Mouse (Mus musculus) frontal cortex, postnatal 36 days (tissue): ENCODE data around the gene Zzz3.
"Not testable (repeated sequence)": the region's sequence is repeated elsewhere in the genome, so short reads cannot be mapped to it uniquely, and the experiment has no call there.

Experiments used
- DNase-seq, 2 experiments: peaks; one replicate each; pipeline ENCODE4 v3.0.0; 2022; ENCODE audit warnings: low spot score in 2 of 2

Zzz3 gene

DNA sequence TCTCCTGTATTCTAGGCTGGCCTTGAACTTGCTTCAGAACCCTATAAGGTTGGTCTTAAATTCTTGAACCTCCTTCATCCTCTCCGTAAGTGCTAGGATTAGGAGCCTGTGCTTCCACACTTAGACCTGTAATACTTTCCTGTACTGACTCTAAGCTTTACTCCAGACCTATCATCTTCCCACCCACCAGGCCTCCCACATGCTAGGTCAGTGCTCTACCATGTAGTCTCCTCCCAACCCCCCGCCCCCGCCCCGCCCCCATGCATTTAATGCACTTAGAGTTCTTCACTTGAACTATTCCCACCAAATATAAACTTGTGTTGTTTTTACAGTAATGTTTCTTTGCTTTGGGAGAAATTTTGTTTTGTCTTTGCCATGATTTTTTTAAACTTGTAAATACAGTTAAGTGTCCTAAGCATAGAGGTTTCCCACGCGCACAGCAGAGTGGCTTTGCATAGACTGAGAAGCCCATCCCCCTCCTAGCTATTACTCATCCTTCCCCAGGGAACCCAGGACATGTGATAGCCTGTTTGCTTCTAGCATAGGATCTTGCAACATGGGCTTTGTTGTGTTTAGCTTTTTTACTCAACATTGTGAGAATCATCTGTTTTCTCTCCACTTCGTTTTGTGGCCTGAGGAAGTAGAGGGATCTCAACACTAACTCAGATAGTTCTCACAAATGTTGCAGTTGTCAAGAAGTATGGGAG lies 6.8 kb downstream of the Zzz3 start:
- no peak for DNase-seq

DNA sequence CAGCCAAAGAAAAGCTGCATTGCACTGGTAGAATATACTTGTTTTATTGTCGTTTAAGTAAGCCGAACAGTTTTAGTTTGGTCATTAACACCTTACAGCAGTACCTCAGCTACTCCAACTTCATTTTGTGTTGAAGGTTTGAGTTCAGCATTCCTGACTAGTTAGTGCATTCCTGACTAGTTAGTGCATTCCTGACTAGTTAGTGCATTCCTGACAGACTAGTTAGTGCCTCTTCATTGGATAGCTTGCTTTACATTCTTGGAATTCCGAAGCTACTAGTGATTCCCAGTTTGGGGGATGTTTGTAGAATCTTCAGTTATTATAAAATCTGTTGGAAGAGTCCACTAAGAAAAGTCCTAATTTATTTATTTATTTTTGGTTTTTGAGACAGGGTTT lies 7.4 kb downstream of the Zzz3 start:
- DNase-seq, result no peak

DNA sequence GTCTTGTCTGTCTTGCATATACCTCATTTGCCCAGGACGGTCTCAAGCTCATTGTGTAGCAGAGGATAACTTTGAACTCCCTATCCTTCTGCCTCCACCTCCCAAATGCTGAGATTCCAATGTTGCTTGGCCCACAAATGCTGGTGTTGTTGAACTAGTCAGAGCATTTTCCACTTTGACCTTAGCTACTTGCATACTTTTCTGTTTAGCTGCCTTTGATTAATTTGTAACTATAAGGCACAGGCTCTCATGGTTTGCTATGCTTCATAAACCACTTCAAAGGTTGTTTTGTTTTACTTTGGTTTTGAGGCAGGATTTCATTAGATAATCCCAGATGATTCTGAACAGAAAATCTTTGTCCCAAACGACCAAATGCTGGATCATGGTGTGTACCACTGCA lies 8.6 kb downstream of the Zzz3 start:
- no peak for DNase-seq

DNA sequence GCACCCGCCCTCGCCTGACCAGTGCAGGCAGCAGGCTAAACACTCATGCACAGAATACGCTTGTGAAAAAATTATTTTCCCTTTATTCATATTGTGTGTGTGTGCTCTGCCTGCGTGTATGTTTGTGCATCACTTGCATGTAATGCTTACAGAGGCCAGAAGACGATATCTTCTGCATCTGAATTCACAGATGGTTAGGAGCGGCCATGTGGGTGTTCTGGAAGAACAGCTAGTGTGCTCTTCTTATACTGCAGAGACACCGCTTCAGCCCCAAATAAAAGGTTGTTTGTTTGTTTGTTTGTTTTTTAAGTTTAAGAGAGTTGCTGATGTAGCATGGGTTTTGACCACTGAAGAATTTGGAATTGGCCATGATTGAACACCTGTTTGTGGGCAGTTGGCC lies 10.1 kb downstream of the Zzz3 start:
- peak in 1 of 2 experiments; percentile 33 for DNase-seq

DNA sequence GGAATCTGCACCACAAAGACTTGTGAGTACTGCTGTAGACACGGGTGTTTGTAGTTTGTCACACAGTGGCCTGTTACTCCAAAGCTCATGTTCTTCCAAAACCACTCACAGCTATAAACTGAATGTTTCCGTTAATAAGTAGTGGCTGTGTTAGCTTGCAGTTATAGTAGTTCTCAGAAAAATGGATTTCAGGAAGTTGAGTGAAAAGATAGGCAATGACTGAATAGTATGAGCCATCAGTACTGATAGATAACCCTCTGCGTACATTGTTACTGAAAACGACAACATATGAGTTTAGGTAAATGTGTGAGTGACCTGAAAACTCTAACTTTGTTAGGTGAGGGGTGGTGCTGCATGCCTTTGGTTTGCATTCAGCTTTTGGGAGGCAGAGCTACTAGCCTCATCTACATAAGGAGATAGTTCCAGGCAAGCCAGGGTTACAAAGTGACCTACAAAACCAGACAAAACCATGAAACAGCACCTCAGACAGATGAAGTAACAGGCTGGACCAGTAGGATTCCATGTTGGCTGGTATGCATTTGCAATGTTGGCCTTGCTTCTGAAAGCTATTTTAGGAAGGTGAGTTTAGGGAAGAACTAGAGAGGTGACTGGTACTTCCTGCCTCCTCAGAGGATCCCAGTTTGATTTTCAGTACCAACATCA lies 10.8 kb downstream of the Zzz3 start:
- no peak for DNase-seq

DNA sequence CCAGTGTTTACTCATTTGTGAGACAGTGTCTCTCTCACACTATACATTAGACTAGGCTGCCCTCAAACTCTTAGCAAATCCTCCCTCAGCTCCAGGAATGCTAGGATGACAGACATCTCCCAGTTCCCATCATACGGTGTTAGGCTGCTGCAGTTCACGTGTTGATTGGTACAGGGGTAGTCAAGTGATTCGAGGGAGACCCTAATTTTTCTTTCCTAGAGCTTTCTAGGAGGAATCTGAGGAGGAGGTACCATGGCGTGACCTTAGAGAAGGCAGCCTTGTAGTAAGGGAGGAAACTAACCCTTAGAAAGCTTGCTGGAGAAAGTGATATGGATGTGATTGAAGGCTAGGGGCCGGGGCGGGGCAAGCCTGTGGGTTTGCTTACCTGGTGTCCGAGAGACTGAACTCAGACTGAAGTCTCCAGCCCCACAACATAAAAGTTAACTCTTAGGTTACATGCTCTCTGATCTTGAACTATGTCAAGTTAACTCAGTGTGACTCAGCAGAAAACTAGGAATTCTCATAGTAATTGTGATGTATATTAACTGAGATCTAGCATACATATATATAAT lies 15.8 kb downstream of the Zzz3 start:
- no peak for DNase-seq

DNA sequence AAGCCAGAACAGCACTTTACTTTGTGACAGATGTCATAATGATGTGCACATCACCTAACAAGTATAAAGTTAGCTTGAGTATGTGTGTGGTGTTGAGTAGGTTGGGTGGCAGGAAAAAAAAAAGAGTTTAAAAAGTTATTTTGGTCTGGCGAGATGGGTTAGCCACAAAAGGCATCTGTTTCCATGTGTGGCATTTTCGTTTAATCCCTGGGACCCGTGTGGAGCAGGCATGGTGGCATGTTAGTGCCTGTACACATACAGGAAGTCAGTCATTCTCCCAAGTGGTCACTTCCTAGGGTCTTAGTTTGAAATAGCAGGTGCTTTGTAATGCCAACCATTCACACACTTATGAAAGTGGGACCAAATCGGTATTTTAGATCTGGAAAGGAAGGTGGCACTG lies 17.1 kb downstream of the Zzz3 start:
- no peak for DNase-seq

DNA sequence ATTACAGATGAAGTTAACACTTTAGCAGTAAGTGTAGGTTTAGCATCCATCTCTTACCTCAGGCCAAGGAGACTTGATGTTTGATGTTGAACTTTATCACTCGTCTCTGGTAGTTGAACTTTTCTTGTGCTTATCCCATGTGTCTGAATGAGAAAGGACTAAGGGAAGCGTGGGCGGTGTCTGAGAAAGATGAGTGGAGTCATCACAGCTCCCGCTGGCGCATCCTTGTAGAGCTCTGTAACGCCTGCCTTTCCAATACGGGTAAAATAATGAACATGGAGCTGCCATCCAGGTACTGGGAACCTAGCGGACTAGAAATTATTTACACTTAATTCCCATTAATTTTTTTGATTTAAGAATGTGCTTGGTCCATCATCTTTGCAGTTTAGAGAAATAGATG lies 33.7 kb downstream of the Zzz3 start:
- DNase-seq, result no peak

DNA sequence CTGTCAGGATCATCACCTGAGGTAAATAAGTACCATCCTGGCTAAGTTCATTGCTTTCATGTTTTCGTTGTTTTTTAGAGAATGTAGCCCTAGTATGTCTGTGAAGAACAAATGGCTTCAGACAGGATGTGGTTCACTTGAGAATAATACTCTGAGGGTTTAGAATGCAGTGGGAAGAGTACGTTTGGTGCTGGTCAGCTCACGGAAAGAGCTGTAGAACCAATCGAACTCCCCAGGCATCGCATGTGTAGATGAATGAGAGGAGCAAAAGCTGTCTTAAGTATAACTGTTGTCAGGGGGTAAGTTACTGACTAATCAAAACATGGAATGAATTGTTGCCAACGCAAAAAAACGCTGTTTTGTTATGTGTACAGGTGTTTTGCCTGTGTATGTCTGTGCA lies 37.4 kb downstream of the Zzz3 start:
- DNase-seq, result no peak

DNA sequence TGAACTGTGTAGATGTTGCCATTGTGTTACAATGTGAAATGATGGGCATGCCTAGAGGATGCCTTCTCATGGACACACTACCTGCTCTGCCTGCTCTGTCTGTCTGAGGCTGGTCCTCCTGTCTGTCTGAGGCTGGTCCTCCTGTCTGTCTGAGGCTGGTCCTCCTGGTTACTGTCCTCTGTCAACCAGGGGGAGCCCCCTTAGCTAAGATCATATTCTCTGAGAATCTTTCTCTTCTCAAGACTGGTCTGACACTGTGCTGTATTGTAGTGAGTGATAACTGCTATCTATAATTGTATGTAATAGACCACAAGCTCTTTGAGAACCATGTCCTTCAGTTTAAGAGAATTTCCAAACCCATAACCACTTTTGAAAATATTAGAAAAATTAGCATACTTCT lies 40.3 kb downstream of the Zzz3 start:
- no peak for DNase-seq

DNA sequence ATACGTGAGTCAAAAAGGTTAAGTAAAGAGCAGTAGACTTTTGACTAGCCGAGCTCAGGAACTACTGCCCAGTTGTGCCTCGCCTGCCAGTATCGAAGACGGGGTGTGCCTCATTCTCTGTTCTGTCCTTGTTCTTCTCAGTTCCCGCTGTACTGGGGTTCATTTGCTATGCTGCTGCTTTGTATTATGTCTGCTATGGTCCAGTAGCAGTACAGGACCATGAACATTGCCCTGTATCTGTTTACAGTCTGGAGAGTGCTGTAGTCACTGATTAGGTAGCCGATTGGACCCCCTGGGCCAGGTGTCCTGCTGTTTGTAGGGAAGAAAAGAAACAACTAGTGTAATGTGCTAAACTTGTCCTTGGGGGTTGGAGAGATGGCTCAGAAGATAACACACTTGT lies 42.8 kb downstream of the Zzz3 start:
- DNase-seq, result no peak

DNA sequence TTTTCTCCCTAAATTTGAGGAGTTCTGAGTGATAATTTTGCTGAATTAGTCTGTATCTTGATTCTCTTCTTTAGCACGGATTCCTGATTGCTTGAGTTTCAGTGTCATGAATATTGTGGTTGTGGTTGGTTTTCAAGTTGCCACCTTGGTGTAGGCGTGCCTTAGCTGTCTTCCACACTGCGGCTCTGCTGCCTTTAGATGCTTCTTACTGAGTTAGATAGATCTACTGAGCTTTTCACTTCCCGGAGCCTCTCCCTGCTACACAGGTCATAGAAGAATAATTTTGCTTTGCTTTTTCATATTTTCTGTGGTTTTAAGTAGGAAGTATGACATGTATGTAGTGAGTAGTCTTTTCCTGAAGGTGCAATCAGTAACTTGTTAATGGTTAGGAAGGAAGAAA lies 47.5 kb downstream of the Zzz3 start:
- DNase-seq, result no peak

DNA sequence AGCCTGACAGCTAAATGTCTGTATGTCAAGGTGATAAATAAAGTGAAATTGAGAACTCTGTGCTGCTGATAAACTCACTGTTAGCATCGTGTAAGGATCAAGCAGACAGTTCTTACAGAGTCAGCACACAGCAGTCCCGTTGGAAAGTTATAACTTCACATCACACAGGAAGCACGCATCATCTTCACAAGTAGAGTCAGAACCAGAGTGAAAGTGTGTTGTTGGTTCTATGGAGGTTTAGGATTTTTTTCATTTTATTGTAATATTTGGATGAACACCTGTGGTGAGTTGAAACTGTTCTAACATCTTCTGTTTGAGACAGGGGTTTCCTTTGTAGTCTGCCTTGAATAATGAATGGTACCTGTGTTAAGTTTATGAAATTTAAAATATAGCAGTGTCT lies 48.8 kb downstream of the Zzz3 start:
- no peak for DNase-seq

DNA sequence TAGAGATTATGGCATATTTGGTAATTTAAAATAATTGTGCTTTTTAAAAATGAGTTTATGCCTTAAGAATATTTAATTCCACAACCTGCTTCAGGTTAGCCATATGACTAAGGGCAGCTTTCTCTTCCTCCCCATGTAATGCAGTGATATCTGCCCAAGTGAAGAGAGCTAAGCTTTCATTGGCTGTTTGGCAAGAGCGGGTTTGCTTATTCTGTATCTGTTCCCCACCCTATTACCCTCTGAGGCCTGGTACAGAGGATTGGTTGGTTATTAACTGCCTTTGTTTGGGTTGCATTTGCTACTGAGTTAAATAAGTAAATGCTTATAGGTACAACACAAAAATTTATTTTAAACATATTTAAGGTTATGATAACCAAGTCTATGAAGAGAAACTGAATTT lies 51.7 kb downstream of the Zzz3 start:
- no peak for DNase-seq

DNA sequence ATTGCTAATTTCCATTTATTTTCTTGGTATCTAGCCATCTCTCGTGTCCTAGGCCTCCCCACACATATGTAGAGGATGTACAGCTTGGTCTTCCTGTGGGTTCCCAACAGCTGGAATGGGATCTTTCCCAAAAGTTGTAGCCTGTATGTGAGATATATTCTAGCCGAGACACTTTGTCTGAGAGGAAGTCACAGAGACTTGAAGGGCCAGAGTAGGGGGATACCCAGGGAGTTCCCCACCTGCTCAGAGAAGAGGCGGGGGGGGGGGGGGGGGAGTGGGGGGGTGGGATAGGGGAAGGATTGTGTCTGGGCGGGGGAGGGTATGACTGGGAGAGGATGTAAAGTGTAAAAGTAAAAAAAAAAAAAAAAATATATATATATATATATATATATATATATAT lies 57.9 kb downstream of the Zzz3 start:
- no peak for DNase-seq

DNA sequence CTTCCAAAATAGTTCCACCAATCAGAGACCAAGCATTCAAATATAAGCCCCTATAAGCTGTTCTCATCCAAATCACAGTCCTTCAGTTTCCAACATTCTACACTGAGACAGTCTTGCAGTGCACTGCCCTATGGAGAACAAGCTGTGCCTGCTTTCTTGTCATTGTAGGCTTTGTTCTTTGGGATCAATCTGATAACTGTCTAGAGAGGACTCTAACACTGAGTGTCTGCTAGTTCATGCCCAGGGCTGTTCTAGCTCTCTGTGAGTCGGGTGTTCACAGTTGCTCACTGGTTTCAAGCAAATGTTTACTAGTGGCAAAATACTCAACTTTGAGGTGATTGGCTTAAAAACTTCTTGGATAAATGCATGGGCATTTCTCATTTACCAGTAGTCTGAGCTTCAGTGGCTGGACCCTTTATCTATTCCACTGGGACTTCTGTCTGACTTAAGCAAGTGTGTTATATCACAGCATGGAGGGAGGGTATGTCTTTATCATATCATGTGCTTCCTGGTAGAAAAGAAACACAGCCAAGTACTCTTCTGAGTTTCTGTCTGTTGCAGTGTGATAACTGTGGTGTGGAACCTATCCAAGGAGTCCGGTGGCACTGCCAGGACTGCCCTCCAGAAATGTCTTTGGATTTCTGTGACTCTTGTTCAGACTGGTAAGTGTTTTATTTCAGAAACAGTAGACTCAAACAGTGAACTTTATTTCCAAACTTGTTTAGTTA lies 62.2 kb downstream of the Zzz3 start:
- DNase-seq, result no peak

DNA sequence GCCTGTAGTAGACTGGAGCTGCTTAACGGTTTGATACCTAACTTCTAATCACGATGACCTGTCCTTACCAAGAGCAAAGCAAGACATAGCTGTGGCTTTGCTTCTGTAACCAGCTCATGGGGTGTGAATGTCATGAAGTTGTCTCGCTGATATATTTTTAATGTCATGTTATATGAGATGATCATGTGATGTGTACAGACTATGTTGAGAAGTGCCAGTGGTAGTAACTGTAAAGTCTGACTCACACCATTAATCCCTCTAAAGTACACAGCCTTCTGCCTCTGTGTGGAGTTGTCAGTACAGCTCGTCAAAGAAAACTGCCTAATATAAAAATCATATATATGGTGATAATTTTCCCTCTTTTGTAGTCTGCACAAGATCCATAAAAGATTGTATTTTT lies 63.6 kb downstream of the Zzz3 start:
- DNase-seq, result not testable (repeated sequence)

DNA sequence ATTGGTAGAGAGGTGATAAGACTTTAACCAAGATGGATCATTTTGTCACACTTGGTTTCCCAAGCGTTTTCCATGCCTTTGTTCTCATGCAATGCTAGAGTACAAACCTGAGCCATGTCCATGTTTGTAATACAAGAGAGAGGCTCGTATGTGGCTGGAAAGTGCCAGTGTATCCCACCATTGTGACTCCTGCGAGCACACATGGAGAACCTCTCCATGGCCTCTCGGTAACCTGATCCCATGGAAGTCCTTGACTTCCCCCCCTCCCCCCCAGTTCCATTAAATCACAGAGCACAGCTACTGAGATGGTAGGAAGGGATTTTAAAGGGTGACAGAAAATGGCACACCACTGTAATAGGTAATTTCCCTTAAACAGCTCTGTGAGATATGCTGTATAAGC lies 65.5 kb downstream of the Zzz3 start:
- no peak for DNase-seq

DNA sequence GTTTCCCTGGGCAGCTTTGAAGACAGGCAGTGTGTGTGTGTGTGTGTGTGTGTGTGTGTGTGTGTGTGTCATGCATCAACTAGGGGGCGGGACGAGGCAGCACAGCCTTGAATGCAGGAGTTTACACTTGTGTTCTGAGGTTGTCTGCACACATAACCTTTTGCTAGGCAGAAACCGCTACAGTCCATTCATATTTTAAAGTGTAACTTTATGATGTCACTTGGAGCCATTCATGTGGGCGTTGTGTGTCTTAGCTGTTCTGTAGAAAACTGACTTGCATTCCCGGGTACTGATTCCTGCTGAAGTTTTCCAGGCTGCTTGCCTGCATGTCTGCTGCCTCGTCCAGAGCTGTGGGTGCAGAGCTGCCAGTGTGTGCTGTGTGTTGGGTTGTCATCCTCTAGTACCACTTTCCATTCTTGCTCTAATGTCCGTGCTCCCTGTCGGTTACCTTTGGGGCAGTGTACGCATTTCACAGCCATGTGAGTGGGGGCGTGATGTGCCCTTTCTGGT lies 66.8 kb downstream of the Zzz3 start:
- DNase-seq, result peak in 1 of 2 experiments; percentile 43

DNA sequence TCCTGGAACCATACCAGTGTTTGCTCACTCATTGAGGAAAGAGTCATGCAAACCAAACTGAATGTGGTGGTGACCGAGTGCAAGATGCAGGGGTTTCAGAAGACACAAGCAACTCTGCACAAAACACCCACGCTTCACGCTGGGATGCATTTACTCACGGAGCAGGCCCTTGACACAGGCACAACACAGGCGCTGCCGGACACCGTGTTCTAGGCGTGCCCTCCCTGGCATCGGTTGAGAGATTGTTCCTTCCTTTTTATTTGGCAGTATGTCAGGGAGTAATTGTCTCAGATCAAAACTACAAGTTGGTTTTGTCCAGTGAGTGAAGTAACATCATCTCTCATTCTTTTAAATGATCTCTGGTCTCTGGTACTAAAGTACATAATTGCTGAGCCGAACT lies 67.6 kb downstream of the Zzz3 start:
- DNase-seq, result no peak

DNA sequence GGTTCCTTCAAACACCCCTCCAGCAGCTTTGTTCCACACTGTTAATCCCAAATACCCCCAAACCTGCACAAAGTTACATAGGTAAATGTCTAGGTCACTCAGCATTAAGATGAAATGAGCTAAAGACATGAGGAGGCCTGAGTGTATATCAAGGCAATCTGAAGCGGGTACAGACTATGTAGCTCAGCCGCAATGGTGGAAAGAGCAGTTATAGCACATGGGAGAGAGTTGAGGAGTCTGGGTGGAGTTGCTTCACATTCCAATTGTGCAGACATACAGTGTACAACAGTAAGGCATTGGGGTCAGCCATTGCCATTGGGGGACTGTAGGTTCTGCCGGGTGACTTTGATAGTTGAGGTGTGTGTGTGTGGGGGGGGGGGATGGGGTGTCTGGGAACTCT lies 69.2 kb downstream of the Zzz3 start:
- no peak for DNase-seq

DNA sequence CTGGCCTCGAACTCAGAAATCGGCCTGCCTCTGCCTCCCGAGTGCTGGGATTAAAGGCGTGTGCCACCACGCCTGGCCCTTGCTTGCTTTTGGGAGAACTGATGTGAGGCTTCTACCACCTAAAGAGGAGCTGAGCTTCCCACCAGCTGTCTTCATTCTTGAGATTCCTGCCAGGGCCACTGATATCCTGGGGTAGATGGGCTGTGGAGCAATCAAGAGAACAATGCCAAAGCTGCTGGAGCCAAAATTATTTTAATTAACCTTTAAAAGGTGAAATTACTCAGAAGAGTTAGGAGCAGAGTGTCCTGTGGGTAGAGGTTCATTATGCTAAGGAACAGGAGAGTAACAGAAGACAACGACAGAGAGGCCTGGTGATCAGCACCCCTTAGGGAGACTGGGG lies 70.1 kb downstream of the Zzz3 start:
- no peak for DNase-seq

DNA sequence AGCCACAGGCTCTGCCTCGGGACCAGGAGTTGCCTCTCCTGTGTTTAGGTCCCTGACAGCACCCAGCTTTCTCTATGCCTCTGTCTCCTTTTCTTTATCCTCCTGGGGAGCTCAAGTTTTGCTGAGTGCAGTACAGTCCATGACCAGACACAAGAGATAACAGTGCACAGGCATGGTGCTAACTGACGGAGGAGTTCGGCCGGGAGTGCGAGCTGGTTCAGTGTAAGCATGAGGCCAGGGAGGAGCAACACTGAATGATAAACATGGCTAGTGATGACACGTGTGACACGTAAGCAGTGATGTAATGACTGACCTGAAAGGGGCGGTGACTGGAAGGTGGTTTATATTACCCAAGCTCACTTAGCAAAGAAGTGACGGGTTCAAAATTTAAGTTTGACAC lies 71.6 kb downstream of the Zzz3 start:
- no peak for DNase-seq
